Mouse (Mus musculus) adrenal gland, postnatal 4 days (tissue): Measurements from ENCODE around the gene Ino80b. TPM values are rescaled to one million over a fixed set of nuclear protein-coding genes. Genes with fewer than 3 reads are reported as not detected.

Source experiments
- DNase-seq, 2 experiments: peaks; one replicate each; pipeline ENCODE4 v3.0.0; 2021 to 2022; ENCODE audit warnings: low spot score in 2 of 2, mixed read lengths in 2 of 2
- total RNA-seq, 2 experiments: library from RNA; stranded (reverse); gene quantifications; 2 replicates each; pipeline ENCODE4 v1.2.3; 2021

Ino80b gene
- total RNA-seq, 2 experiments from 2014 or later: 29.0 to 31.7 TPM

DNA sequence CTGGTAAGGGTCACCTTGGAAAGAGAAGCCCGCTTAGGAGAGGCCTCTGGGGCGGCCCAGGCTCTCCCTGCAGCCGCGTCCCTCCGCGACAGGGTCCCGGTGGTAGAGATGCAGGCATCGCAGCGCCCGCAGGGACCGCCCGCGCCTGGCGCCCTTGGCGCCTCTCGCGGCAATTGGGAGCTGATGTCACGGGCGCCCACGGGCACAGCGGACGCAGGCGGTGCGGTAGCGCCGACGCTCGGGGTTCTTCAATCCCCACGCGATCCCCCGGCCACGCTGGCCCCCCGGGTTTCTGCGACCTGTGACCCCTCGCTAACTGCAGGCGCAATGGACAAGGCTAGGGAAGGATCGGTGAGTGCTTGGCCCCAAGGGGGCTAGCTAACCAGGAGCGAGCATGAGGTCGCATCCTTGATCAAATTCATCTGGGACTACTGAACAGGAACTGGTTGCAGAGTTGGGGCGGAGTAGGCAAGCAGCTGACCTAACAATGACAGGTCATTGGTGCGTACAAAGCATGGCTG lies 17.0 kb upstream of the Ino80b start:
- no peak for DNase-seq

DNA sequence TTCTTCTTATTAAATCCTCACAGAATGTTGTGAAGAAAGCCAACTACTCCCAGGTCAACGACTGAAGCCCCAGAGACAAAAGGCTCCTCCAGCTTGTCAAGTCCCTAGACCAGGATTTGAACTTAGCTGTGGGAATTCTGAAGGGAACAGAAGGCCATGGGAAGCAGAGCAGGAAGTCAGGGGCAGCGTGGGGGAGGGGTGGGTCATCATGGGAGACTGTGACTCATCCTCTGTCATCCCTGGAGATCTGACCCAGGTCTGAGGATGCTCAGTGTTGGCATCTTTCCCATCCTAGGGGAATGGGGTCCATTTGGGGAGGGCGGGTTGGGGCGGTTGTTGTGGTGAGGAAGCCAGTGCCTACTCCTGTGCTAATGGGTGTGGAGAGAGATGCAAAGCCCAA lies 16.4 kb upstream of the Ino80b start:
- no peak for DNase-seq

DNA sequence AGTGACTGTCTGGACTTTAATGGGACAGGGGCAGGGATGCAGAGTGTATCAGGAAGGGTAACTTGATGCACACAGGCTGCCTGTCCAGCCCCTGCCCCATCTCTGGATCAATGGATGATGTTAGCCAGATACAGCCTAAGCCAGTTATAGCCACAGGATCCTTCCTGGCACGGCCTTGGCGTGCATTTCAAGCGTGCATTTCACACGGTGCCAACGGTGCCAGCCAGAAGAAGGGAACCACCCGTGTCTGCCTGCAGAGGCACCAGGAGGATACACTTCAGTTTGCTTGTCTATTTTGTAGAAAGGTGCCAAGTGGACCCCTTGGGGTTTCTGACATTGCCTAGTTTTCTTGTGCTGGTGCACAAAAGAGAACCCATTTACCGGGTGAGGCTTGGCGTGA lies 14.8 kb upstream of the Ino80b start:
- DNase-seq: no peak

DNA sequence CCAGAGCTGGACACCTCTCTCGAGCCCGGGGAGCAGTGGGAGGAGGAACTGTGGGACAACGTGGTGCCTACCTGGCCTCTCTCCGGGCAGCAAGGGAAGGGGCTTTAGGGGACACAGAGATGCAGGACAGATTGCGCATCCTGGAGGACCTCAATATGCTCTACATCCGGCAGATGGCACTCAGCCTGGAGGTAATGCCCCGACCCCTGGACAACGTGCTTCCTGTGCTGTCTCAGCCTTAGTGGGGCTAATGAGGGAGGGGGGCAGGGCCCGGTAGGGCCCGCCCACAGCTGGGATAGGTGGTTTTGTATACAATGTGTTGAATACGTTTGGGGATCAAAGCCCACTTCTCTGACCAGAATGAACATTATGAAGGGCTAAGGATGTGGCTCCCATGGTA lies 12.8 kb upstream of the Ino80b start:
- no peak for DNase-seq

- peak; percentile 71 to 83 for DNase-seq
These were observed 12.3 kb upstream of the Ino80b start for GRCm38 (mm10) chr6:83137576-83137950.

DNA sequence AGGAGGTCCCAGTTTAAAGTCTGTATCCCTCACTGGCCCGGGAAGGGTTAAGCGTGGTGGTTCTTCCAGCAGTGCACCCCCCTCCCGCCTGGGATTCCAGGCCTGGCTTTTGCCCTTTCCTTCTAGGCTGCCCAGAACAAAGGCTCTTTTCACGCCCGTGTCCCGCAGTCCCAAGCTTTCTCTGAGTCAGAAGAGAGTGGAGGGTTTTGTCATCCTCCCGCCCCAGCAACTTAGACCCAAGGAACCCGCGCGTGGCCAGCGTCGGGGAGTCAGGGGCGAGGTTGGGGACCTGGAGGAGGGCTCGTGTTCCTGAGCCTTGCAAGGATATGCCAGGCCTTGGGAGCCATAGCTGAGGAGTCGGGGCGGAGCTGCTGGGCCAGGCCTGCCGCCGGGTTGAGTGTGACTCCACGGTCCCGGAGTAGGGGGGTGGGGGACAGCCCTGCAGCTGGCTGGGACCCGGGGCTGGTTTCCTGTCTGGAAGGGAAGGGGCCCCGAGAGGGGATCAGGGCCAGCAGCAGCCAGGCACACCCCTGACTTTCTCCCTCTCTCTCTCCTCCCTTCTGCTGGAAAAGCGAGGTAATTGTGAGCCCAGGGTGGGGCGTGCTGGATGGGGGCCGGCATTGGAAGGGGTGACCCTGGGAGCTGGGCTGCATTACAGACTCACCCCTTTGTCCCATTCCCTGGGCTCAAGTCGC lies 11.8 kb upstream of the Ino80b start:
- peak in 1 of 2 experiments; percentile 60 for DNase-seq

DNA sequence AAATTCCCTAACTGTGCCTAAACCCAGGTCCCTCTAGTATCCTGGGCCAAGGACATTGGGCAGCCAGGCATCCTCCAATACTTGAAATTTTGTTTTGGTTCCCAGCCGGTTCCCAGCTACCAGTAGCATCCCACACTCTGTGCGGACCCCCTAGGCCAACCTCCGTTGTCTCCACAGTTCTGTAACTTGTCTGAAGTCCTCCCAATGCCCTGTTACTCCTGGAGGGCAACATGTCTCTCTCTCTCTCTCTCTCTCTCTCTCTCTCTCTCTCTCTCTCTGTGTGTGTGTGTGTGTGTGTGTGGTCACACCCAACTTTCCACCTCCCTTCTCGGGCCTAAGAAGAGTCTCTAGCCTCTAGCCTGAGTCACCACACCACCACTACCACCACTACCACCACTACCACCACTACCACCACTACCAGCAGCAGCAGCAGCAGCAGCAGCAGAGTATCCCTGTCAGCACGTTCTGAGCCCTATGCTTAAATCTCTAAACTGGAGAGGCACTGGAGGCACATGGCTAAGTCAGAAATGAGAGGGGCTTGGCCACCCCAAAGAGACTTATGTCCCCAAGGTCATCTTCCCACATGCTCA lies 11.2 kb upstream of the Ino80b start:
- no peak for DNase-seq

DNA sequence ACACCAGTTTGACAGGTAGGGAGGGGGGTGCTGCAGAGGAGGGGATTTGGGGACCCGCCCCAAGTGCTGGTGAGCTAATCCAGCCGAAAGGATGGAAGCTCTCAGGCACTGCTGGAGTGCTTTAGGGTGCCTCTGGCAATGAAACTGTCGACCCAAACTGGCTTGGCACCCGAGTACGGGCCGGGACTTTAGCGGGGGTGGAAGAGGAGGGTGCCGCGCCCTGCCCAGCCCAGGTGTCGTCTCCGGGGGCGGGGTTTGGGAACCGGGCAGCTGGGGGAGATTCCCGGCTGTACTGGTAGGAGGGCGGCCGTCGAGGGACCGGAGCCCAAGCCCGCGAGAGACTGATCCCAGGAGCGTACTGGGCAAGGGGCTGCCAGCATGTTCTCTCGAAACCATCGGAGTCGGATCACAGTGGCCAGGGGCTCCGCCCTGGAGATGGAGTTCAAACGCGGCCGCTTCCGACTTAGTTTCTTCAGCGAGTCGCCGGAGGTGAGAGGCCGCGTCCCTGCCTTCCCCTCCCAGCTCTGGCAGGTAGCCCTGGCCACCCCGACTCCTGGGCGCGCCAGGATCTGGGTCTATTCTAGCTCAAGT lies 10.4 kb upstream of the Ino80b start:
- DNase-seq: no peak

DNA sequence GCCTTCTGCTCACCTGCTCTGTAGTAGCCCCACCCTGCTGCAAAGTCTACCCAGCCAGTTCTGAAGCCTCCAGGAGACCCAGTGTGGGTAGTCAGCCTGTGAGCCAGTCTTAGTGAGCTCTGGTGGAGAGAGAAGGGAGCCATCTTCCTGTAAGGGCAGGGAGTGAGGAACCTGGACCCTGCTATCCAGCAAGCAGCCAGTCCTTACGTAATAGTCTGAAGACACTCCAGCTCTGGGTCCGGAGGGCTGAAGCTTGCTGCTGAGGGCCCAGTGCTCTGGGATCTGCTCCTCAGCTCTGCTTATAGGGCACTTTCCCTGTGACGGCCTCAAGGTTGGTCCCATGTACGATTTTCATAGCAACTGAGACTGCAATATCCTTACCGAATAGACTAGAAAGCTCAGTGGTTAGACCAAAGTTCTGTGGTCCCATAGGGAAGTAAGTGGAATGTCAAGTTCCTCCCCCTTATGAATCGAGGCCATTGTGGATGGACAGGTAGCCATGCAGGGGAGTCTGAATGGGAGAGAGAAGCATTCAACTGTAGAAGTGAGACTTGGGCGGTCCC lies 9.8 kb upstream of the Ino80b start, which contains the start of gene Rtkn:
Gene Rtkn, plus strand, starts transcription at position 513 of the 563 bp plus-strand sequence.
- DNase-seq: no peak

DNA sequence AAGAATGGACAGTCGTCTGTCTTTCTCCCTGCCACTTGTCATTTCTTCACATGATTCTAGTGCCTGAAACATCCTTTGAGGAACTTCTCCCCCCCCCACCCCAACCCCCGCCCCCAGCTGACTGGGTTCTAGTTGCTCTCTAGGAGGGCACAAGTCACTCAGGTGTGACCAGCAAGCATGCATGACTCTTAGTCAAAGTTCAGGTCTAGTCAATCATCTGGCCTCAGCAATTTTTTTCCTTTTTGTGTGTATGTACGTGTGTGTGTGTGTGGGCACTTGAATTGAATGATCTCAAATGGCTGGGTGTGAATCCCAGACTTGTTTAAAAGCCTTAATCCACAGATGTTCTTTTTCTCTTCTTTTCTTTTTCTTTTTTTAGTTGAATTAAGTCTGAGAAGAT lies 9.0 kb upstream of the Ino80b start:
- DNase-seq: no peak

DNA sequence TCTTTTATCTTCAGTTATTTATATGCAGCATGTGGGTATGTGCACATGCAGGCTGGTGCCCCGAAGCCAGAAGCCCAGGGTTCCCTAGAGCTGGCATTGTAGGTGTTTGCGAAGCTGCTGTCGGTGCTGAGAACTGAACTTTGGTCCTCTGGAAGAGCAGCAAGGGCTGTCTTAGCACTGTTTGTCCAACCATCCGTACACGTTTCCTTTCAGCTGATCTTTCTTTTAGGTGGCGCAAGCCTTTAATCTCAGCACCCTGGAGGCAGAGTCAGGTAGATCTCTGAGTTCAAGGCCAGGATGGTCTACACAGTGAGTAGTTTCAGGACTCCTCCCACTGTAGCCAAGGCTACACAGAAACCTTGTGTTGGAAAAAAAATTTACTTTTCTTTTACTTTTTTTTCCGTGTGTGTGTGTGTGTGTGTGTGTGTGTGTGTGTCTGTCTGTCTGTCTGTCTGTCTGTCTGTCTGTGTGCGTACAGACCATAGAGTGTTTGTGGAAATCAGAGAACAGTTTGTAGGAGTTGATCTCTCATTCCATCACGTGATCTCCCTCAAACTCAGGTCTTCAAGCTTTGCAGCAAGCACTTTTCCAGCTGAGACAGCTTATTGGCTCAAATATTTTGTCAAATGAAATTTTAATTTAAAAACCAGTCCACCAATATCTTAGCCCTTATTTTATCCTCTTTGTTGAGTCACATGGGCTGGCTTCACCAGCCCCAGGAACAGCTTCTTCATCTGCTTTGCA lies 7.1 kb upstream of the Ino80b start:
- DNase-seq: no peak

GRCm38 (mm10) chr6:83131469-83132034 lies 6.3 kb upstream of the Ino80b start:
- DNase-seq: no peak

DNA sequence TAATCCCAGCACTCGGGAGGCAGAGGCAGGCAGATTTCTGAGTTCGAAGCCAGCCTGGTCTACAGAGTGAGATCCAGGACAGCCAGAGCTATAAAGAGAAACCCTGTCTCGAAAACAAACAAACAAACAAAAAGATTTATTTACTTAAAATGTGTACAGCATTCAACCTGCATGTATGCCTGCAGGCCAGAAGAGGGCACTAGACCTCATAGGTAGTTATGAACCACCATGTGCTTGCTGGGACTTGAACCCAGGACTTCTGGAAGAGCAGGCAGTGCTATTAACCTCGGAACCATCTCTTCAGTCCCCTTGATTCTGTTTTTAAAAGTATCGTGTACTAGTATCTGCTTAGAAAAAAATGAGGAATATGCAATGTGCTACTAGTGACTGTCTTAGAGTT lies 2.2 kb upstream of the Ino80b start:
- no peak for DNase-seq

- peak; percentile 72 to 88 for DNase-seq
These were observed 349 bp downstream of the Ino80b start for GRCm38 (mm10) chr6:83124851-83125312.

DNA sequence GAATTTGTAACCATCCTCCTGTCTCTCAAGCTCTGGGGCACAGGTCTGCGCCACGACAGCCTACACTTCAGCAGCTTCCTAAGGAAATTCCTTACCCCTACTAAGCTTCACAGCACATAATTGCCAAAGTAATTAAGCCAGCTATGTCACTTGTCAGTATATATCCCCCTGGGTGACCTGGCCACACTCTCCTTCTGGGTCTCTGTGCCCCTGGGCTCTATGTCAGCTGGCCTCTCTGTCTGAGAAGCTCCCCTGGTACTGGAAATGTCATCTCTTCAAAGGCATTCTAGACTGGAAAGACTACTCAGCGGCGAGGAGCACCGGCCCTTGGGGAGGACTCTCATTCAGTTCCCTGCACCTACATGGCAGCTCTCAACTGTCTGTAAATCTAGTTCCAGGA lies 2.3 kb downstream of the Ino80b start:
- DNase-seq: no peak

DNA sequence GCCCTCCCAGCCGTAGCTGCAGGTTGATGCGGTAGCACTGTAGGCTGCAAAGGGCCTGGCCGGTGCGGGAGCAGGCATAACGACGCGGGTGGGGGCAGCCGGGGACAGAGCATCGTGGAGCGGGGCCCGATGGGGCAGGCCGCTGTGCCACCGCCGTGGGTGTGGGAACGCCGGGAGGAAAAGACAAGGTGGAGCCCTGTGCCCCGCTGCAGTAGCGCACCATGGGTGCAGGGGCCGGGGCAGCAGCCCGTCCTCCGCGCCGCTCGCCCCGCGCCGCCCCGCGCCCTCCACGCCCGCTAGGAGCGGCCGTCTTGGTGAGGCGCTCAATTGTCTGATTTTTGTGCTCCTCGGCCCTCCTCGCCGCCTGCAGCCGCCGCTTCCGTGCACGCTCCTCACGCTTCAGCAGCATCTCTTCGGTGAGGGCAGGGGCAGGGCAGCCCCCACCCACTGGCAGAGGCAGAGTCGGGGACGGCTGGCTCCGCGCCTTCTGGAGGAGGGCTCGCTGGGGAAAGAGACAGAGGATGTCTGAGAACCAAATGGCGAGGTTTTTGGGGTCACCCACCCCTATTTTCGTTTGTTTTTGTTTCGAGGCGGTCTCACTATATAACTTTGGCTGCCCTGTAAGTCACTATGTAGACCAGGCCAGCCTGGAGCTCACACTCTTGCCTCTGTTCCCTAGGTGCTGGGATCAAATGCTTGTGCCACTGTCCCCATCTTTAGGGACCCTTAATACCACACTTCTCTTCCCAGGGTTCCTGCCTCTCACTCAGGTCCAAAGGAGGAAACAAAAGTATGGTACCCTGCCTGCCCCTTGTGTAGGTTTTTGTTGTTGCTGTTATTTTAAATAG lies 3.1 kb downstream of the Ino80b start:
- no peak for DNase-seq

DNA sequence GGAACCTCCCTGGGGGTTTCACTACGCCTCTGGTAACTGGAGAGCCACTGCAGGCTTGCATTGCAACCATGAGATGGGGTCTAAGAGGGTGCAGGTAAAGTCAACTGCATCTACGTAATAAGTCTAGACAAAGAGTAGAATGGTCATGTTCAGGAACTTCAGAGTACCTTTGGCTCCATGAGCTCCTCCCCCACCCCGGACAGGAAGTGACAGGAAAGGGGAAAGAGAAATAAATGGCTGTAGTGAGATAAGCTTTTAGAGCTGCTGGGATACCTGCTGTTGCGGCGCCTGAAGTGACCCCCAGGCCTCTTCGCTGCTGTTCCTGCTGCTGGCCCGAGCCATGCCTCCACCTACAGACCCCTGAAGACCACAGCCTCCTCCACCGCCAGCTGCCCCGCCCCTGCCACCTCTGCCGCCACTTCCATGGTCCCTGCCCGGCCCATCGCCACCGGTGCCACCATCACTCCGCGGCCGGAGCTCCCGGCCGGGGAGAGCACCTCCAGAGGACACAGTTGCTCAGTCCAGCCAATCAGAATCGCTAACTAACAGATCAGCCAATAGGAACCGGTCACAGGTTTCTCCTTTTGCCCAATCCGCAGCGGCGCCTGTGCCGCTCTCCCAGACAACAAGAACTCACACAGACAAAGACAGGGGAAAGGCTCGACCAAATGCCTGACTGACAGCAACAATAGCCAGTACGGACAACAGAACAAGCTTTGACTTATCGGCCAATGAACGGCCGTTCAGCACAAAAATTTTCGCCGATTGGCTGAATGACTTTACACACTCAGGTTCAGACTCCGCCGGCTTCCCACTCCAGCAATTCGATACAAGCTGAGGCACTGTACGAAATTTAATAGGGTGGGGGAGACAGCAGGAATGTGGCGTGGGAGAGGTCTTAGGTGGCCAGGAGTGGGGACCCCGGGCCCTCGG lies 4.0 kb downstream of the Ino80b start, which contains the start of gene Wbp1:
Gene Wbp1, minus strand, starts transcription at position 630 of the 933 bp plus-strand sequence.
- peak; percentile 74 to 90 for DNase-seq

DNA sequence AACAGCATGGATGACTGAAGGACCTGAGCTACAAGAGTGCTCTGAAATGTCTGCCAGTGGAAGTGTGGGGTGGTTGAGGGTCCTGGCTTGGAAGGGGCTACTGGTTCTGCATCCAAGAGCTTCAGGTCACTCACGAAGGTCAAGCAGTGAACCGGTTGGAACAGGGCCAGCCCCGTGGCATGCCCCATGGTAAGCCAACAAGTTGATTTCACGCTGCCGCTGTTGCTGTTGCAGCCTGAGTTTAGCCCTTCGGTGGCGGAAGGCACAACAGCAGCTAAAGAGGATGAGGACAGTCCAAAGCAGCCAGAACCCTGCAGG lies 5.5 kb downstream of the Ino80b start:
- no peak for DNase-seq
